Mouse (Mus musculus): Measurements from ENCODE around the gene Olfr273.

GRCm38 (mm10) chr4:52821375-52821774 lies 37.7 kb downstream of the Olfr273 start:
- TF ChIP-seq CTCF (IDR thresholded peaks at IDR 0.05; ENCODE audit: low read depth), result no peak
- TF ChIP-seq EP300 (IDR thresholded peaks at IDR 0.05; ENCODE audit: low read depth), result no peak

Data from liver, postnatal 0 days (tissue).